Mouse (Mus musculus): ENCODE data around the gene Kdm5c. TPM values are rescaled to one million over a fixed set of nuclear protein-coding genes. Genes with fewer than 3 reads are reported as not detected.

Kdm5c gene
- polyA plus RNA-seq, 1 experiment from 2014 or later: 28.8 TPM

GRCm38 (mm10) chrX:152322776-152323175, 90.0 kb downstream of the Kdm5c start:
- DNase-seq: no peak

GRCm38 (mm10) chrX:152323584-152323983, 90.8 kb downstream of the Kdm5c start:
- H3K4me2 ChIP-seq (ENCODE audit: low read length): no peak overlapping the region
- no peak for ATAC-seq (ENCODE audit: low FRiP score, low TSS enrichment)
- no peak overlapping the region for H3K4me3 ChIP-seq (replicated peaks; ENCODE audit: low read depth, low read length)
- H3K9me3 ChIP-seq (ENCODE audit: control insufficient read depth, low read length): no peaks in the 10 kb centered on the region
- H3K9ac ChIP-seq (replicated peaks; ENCODE audit: low read length): no peak overlapping the region
- 100% methylated on average over 1 of the region's 1 CpGs for WGBS
- no peaks in the 10 kb centered on the region for H3K27me3 ChIP-seq (ENCODE audit: control insufficient read depth, insufficient read depth, low read length)
- peaks cover 5% of the 10 kb centered on the region; the same call in 1 of the 2 replicates for H3K4me1 ChIP-seq (ENCODE audit: control insufficient read depth, insufficient read depth, low read length)
- no peak for DNase-seq
- H3K27ac ChIP-seq (replicated peaks; ENCODE audit: low read depth, low read length): no peak overlapping the region
- H3K36me3 ChIP-seq (ENCODE audit: control insufficient read depth, insufficient read depth, low read length): no peaks in the 10 kb centered on the region

More at GRCm38 (mm10) chrX:152322776-152323175, 90.0 kb downstream of the Kdm5c start:
- Histone ChIP-seq H3K4me3 (replicated peaks; ENCODE audit: low read depth, low read length) (no peak overlapping the region), H3K27ac (replicated peaks; ENCODE audit: low read depth, low read length) (no peak overlapping the region), H3K4me2 (ENCODE audit: low read length) (no peak overlapping the region), H3K4me1 (ENCODE audit: control insufficient read depth, insufficient read depth, low read length) (peaks cover 5% of the 10 kb centered on the region; the same call in 1 of the 2 replicates), H3K27me3 (ENCODE audit: control insufficient read depth, insufficient read depth, low read length) (no peaks in the 10 kb centered on the region), H3K9ac (replicated peaks; ENCODE audit: low read length) (no peak overlapping the region), H3K9me3 (ENCODE audit: control insufficient read depth, low read length) (no peaks in the 10 kb centered on the region), H3K36me3 (ENCODE audit: control insufficient read depth, insufficient read depth, low read length) (no peaks in the 10 kb centered on the region)
- WGBS: 59% methylated on average over 2 of the region's 2 CpGs
- no peak for ATAC-seq (ENCODE audit: low FRiP score, low TSS enrichment)

Other genes with a start within 250 kb of the Kdm5c start
- gene Hsd17b10, start 231.2 kb upstream of the Kdm5c start, polyA plus RNA-seq (2014; fragmentation: Nextera tagmentation; extraction: Ambion mirVana): 106 and 111 TPM in 2 replicates
- 2.0 and 2.8 TPM in 2 replicates for gene Ribc1, start 216.7 kb upstream of the Kdm5c start, polyA plus RNA-seq (2014; fragmentation: Nextera tagmentation; extraction: Ambion mirVana)
- 50.2 and 83.1 TPM in 2 replicates for gene Smc1a, start 216.6 kb upstream of the Kdm5c start, polyA plus RNA-seq (2014; fragmentation: Nextera tagmentation; extraction: Ambion mirVana)
- 5.2 and 7.2 TPM in 2 replicates for gene Iqsec2, start 88.8 kb upstream of the Kdm5c start, polyA plus RNA-seq (2014; fragmentation: Nextera tagmentation; extraction: Ambion mirVana)
- gene Kantr, start 94.5 kb downstream of the Kdm5c start, polyA plus RNA-seq (2014; fragmentation: Nextera tagmentation; extraction: Ambion mirVana): 36.9 TPM in 2 replicates
- gene Tspyl2, start 109.4 kb downstream of the Kdm5c start, polyA plus RNA-seq (2014; fragmentation: Nextera tagmentation; extraction: Ambion mirVana): 41.0 and 51.2 TPM in 2 replicates
- gene Gpr173, start 135.7 kb downstream of the Kdm5c start, polyA plus RNA-seq (2014; fragmentation: Nextera tagmentation; extraction: Ambion mirVana): 6.8 and 10.0 TPM in 2 replicates

All from midbrain, embryonic 14.5 days (tissue).